Mouse (Mus musculus) brown adipose tissue, adult 24 weeks (tissue): ENCODE data around the gene Cd2. TPM values are rescaled to one million over a fixed set of nuclear protein-coding genes. Genes with fewer than 3 reads are reported as not detected.

ENCODE experiments used
- H3K27ac ChIP-seq: fragments of 200-500 bp; replicated peaks from 2 replicates; pipeline ENCODE4 v1.5.1; 2012; ENCODE audit warnings: low read depth, mild to moderate bottlenecking, low read length
- H3K4me1 ChIP-seq: fragments of 200-500 bp; 2 replicates; pipeline ENCODE4 v1.6.1; 2012; ENCODE audit warnings: low read length, mixed read lengths; ENCODE audit not compliant: control insufficient read depth, insufficient read depth, insufficient read length
- H3K4me3 ChIP-seq: fragments of 200-500 bp; 2 replicates; pipeline ENCODE4 v1.5.1; 2012; ENCODE audit warnings: low read depth, mild to moderate bottlenecking, low read length, moderate library complexity; ENCODE audit not compliant: insufficient read depth
- polyA plus RNA-seq: library from polyadenylated mRNA; stranded (reverse); fragments of >200 nt; gene quantifications from 2 replicates; pipeline ENCODE4 v1.2.4, GENCODE M21; 2012; ENCODE audit not compliant: missing spikeins, insufficient read depth, insufficient read length

Cd2 gene
- polyA plus RNA-seq, 1 experiment, result 2.4 TPM

- Histone ChIP-seq H3K27ac (no peak overlapping the region), H3K4me1 (no peaks in the 10 kb centered on the region), H3K4me3 (no peak overlapping the region)
Measured at GRCm38 (mm10) chr3:101233424-101233823, 54.3 kb downstream of the Cd2 start.

- H3K27ac ChIP-seq, result no peak overlapping the region
- H3K4me3 ChIP-seq, result no peak overlapping the region
- H3K4me1 ChIP-seq, result no peaks in the 10 kb centered on the region
Measured at GRCm38 (mm10) chr3:101232570-101232969, 55.2 kb downstream of the Cd2 start.

- Histone ChIP-seq H3K27ac (no peak overlapping the region), H3K4me1 (no peaks in the 10 kb centered on the region), H3K4me3 (no peak overlapping the region)
Measured at GRCm38 (mm10) chr3:101230201-101230600, 57.5 kb downstream of the Cd2 start.

GRCm38 (mm10) chr3:101229551-101229930 is 58.2 kb downstream of the Cd2 start:
- no peaks in the 10 kb centered on the region for H3K4me1 ChIP-seq
- H3K4me3 ChIP-seq, result no peak overlapping the region

GRCm38 (mm10) chr3:101228868-101229550 is 58.7 kb downstream of the Cd2 start:
- Histone ChIP-seq H3K27ac (no peak overlapping the region), H3K4me1 (no peaks in the 10 kb centered on the region)

More at GRCm38 (mm10) chr3:101229551-101229930, 58.2 kb downstream of the Cd2 start:
- no peak overlapping the region for H3K27ac ChIP-seq

GRCm38 (mm10) chr3:101228066-101228465 is 59.7 kb downstream of the Cd2 start:
- Histone ChIP-seq H3K27ac (no peak overlapping the region), H3K4me1 (no peaks in the 10 kb centered on the region), H3K4me3 (no peak overlapping the region)

More at GRCm38 (mm10) chr3:101228868-101229550, 58.7 kb downstream of the Cd2 start:
- no peak overlapping the region for H3K4me3 ChIP-seq

Other genes with a start within 250 kb of the Cd2 start
- gene Ptgfrn, start 177.7 kb downstream of the Cd2 start, polyA plus RNA-seq, result 3.8 and 7.5 TPM in 2 replicates
- 0.63 and 0.71 TPM in 2 replicates for gene Igsf3, start 89.1 kb upstream of the Cd2 start, polyA plus RNA-seq